In genomic region chr16:86971691-86972090, GRCm38 (mm10) we compare ENCODE assay signal across 21 mouse cellular contexts.
DNase-seq lines count a peak whose midpoint lies in the region; ATAC-seq and TF ChIP-seq lines count a peak whose summit lies in the region.
"Had no signal": no experiment of that assay in that cellular context is flagged by ENCODE, and none has a peak within 500 bp of the region (broad histone marks: within the 10 kb centered on the region; RNA-seq: fewer than 3 reads in every experiment).

No protein-coding gene starts in this region.

- H3K36me3 ChIP-seq in forebrain, postnatal 0 days (ENCODE audit: insufficient read depth) = no peaks in the 10 kb centered on the region
- H3K36me3 ChIP-seq in forebrain, embryonic 10.5 days (replicated peaks) = no peaks in the 10 kb centered on the region
- H3K36me3 ChIP-seq: embryonic facial prominence, embryonic 12.5 days; forebrain, embryonic 12.5 days; G1E; heart, embryonic 13.5 days; hindbrain, embryonic 15.5 days had no signal

- H3K27ac ChIP-seq in forebrain, postnatal 0 days (ENCODE audit: low read depth, low read length) = no peak overlapping the region
- H3K27ac ChIP-seq in forebrain, embryonic 10.5 days = no peak overlapping the region
- no peak overlapping the region for H3K27ac ChIP-seq in left cerebral cortex, adult 2 months
- H3K27ac ChIP-seq: embryonic facial prominence, embryonic 12.5 days; forebrain, embryonic 12.5 days; heart, embryonic 13.5 days; hindbrain, embryonic 15.5 days had no signal

- peak; percentile 11 for DNase-seq in forebrain, postnatal 0 days
- no peak for DNase-seq in forebrain, embryonic 10.5 days (ENCODE audit: extremely low spot score, low spot score)
- peak; percentile 15 for DNase-seq in layer of hippocampus, adult 9-11 months
- no peak for DNase-seq in layer of hippocampus, postnatal 10 days (ENCODE audit: low spot score in 2 of 2)
- DNase-seq in left cerebral cortex, postnatal 25 days (ENCODE audit: low spot score in 2 of 2) = peak; percentile 35 to 46
- DNase-seq in left cerebral cortex, adult 2 months (ENCODE audit: extremely low spot score in 1 of 2, low spot score in 2 of 2) = no peak
- no peak for DNase-seq in lung, adult 18-20 months
- DNase-seq: adrenal gland, postnatal 10 days; B cell, adult 2 months; cerebellum, adult 11-12 months; cerebellum, adult 9-10 months; cerebellum, postnatal 25 days; gastrocnemius, postnatal 36 days; heart, postnatal 36 days had no signal

- H3K27me3 ChIP-seq in forebrain, postnatal 0 days (ENCODE audit: insufficient read depth, low read length) = no peaks in the 10 kb centered on the region
- H3K27me3 ChIP-seq in forebrain, embryonic 10.5 days (ENCODE audit: poor library complexity, severe bottlenecking) = no peaks in the 10 kb centered on the region
- H3K27me3 ChIP-seq: embryonic facial prominence, embryonic 12.5 days; forebrain, embryonic 12.5 days; heart, embryonic 13.5 days; hindbrain, embryonic 15.5 days had no signal

- H3K9ac ChIP-seq in forebrain, postnatal 0 days = no peak overlapping the region
- H3K9ac ChIP-seq: embryonic facial prominence, embryonic 12.5 days; forebrain, embryonic 12.5 days; heart, embryonic 13.5 days; hindbrain, embryonic 15.5 days had no signal

- H3K4me3 ChIP-seq in forebrain, postnatal 0 days (ENCODE audit: low read depth, low read length) = no peak overlapping the region
- H3K4me3 ChIP-seq in forebrain, embryonic 10.5 days = no peak overlapping the region
- H3K4me3 ChIP-seq in left cerebral cortex, adult 2 months = no peak overlapping the region
- H3K4me3 ChIP-seq: embryonic facial prominence, embryonic 12.5 days; forebrain, embryonic 12.5 days; heart, embryonic 13.5 days; hindbrain, embryonic 15.5 days had no signal

- WGBS in forebrain, postnatal 0 days = 72% methylated on average over 3 of the region's 3 CpGs
- WGBS in forebrain, embryonic 10.5 days = 91% methylated on average over 3 of the region's 3 CpGs

- intact Hi-C loops in left cerebral cortex, postnatal 25 days (cut with DNase I) = no loop called here
- intact Hi-C loops in left cerebral cortex, adult 2 months (cut with DNase I) = no loop called here

- no peaks in the 10 kb centered on the region for H3K9me3 ChIP-seq in forebrain, postnatal 0 days (ENCODE audit: low read length)
- H3K9me3 ChIP-seq in forebrain, embryonic 10.5 days = no peaks in the 10 kb centered on the region
- H3K9me3 ChIP-seq: embryonic facial prominence, embryonic 12.5 days; forebrain, embryonic 12.5 days; G1E; heart, embryonic 13.5 days; hindbrain, embryonic 15.5 days had no signal

- ATAC-seq in forebrain, postnatal 0 days = no peak
- ATAC-seq: CD4-positive, CD25-positive, alpha-beta regulatory T cell, adult 4 months; forebrain, embryonic 16.5 days had no signal

- no peak overlapping the region for H3K4me2 ChIP-seq in forebrain, postnatal 0 days (ENCODE audit: low read depth)
- H3K4me2 ChIP-seq: embryonic facial prominence, embryonic 12.5 days; forebrain, embryonic 12.5 days; heart, embryonic 13.5 days; hindbrain, embryonic 15.5 days had no signal

- no peaks in the 10 kb centered on the region for H3K4me1 ChIP-seq in forebrain, postnatal 0 days (ENCODE audit: insufficient read depth)
- no peaks in the 10 kb centered on the region for H3K4me1 ChIP-seq in forebrain, embryonic 10.5 days
- H3K4me1 ChIP-seq: embryonic facial prominence, embryonic 12.5 days; forebrain, embryonic 12.5 days; heart, embryonic 13.5 days; hindbrain, embryonic 15.5 days had no signal

- TF ChIP-seq CTCF in forebrain, postnatal 0 days (IDR thresholded peaks at IDR 0.05; ENCODE audit: low read depth) = no peak
- TF ChIP-seq CTCF in left cerebral cortex, adult 2 months (IDR thresholded peaks at IDR 0.05) = no peak

Comparison
In these comparisons a context has a peak if more than half of its experiments do, and no peak if none do; other contexts are left out.
1. DNase-seq: peak in forebrain, postnatal 0 days (single experiment), layer of hippocampus, adult 9-11 months (single experiment) and left cerebral cortex, postnatal 25 days (2 of 2); none in forebrain, embryonic 10.5 days (single experiment), layer of hippocampus, postnatal 10 days (0 of 2), left cerebral cortex, adult 2 months (0 of 2) and lung, adult 18-20 months (0 of 2).